Mouse (Mus musculus) forebrain, embryonic 10.5 days (tissue): ENCODE results near the gene Bmp2k. TPM values are rescaled to one million over a fixed set of nuclear protein-coding genes. Genes with fewer than 3 reads are reported as not detected.
A peak's percentile ranks its signal among the peaks of the same experiment; 100 is the strongest.

Experiments
- DNase-seq: peaks from one replicate; pipeline ENCODE4 v3.0.0-alpha.2; 2017; ENCODE audit warnings: low spot score; ENCODE audit errors: extremely low spot score
- H3K27ac ChIP-seq: fragments of 300-500 bp; sonication (generic); 2 replicates; pipeline ENCODE4 v1.5.1; 2016; ENCODE audit warnings: mild to moderate bottlenecking
- H3K27me3 ChIP-seq: fragments of 300-500 bp; sonication (generic); 2 replicates; pipeline ENCODE4 v1.6.1; 2016; ENCODE audit warnings: mild to moderate bottlenecking; ENCODE audit not compliant: poor library complexity, severe bottlenecking
- H3K36me3 ChIP-seq: fragments of 300-500 bp; sonication (generic); replicated peaks from 2 replicates; pipeline ENCODE4 v1.6.1; 2016; ENCODE audit warnings: mild to moderate bottlenecking, moderate library complexity
- H3K4me1 ChIP-seq: fragments of 300-500 bp; sonication (generic); 2 replicates; pipeline ENCODE4 v1.6.1; 2016
- H3K4me3 ChIP-seq: fragments of 300-500 bp; sonication (generic); 2 replicates; pipeline ENCODE4 v1.5.1; 2016; ENCODE audit warnings: mild to moderate bottlenecking, moderate library complexity
- H3K9me3 ChIP-seq: fragments of 300-500 bp; sonication (generic); 2 replicates; pipeline ENCODE4 v1.6.1; 2016; ENCODE audit warnings: mild to moderate bottlenecking, moderate library complexity
- WGBS: fragments of 180-500 bp; shearing (Covaris S2); methylation state at CpG from one replicate; pipeline ENCODE4 v1.1.7; 2016; 5-methylcytosine and 5-hydroxymethylcytosine counted together
- polyA plus RNA-seq: library from polyadenylated mRNA; unstranded; fragments of >200 nt; fragmentation: Nextera tagmentation; extraction: Ambion mirVana; gene quantifications from 2 replicates; pipeline ENCODE4 v1.2.1, GENCODE M21; 2016

Bmp2k gene
- polyA plus RNA-seq, 1 experiment from 2014 or later, result 8.8 TPM

DNA sequence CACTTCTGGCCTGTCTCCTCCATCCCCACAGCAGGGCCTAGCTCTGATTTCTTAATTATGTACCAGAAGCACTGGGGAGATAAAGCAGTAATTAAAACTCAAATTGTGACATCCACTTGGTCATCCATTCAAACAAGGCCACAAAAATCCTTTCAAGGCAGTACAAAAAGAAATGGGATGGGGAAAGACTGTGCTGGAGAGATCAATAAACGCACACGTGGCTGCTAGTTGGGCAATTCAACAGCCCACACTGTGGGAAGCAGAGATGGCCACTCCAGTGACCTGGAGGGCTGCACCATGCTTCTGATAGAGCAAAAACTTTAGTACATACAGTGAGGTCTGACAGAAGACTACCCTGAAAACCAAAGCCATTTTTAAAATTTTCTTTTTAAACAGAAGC lies 112.6 kb downstream of the Bmp2k start:
- H3K36me3 ChIP-seq, result peaks cover 21% of the 10 kb centered on the region
- 41% methylated on average over 2 of the region's 2 CpGs for WGBS
- no peak overlapping the region for H3K27ac ChIP-seq
- H3K4me1 ChIP-seq, result peaks cover 13% of the 10 kb centered on the region
- no peaks in the 10 kb centered on the region for H3K9me3 ChIP-seq
- no peak for DNase-seq
- peak overlapping the region; percentile 75 for H3K4me3 ChIP-seq
- H3K27me3 ChIP-seq, result no peaks in the 10 kb centered on the region

DNA sequence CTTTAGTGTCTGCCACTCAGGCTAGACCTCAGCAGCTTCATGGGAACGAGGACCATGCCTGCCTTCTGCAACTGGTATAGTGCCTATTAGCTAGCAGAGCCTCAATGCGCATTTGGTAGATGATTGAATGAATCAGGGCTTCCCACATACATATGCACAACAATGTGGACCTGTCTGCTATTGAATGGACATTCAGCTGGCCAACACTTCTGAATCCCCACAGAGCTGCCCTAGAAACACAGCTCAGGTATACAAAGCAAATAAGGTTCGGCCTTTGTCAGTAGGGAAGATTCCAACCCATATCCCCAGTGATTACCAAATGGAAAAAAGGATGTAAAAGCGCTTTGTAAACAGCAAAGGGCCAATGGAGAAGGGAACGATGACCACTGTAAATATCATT lies 113.2 kb downstream of the Bmp2k start:
- WGBS, result 21% methylated on average over 5 of the region's 5 CpGs
- peak overlapping the region; percentile 84 for H3K27ac ChIP-seq
- peak overlapping the region; percentile 75 for H3K4me3 ChIP-seq
- DNase-seq, result no peak
- peaks cover 16% of the 10 kb centered on the region for H3K36me3 ChIP-seq
- peaks cover 13% of the 10 kb centered on the region for H3K4me1 ChIP-seq
- no peaks in the 10 kb centered on the region for H3K9me3 ChIP-seq
- H3K27me3 ChIP-seq, result no peaks in the 10 kb centered on the region

DNA sequence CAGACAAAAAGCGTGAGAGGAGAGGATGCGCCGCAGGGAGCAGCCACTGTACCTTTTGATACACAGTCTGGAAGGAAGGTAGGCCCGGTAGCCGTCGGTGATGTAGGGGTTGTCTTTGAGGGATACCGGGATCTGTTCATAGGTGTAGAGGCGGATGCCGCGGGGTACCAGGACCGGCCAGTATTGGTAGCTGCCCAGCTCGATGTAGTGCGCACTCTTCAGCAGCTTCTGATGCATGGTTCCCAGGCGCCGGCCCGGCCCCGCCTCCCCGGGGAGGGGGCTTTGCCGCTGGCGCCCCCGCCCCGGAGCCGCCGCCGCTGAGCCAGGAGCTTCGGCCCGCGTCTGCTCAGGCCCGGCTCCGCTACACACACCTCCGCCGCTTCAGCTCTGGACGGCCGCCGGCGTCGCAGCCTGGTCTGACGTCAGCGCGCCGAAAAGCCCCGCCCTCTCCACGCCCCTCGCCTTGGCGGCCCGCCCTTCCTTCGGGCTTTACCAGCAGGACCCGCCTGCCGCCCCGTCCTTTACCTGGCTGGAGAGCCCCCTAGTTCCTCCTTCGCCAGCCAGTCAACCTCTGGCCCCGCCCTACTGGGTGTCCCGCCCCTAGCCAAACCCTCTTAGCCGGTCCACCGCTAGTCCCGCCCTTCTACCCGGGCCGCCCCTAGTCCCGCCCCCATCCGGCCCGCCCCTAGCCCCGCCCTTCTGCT lies 113.9 kb downstream of the Bmp2k start, which contains the start of gene Paqr3:
Paqr3 (minus strand) TSS at position 390 of the 704 bp plus-strand sequence.
- H3K4me1 ChIP-seq, result peaks cover 13% of the 10 kb centered on the region
- H3K9me3 ChIP-seq, result no peaks in the 10 kb centered on the region
- peaks cover 9% of the 10 kb centered on the region; the same call in 1 of the 2 replicates for H3K36me3 ChIP-seq
- DNase-seq, result peak; percentile 96
- H3K27me3 ChIP-seq, result no peaks in the 10 kb centered on the region
- peak within 1 kb of the TSS; percentile 75 for H3K4me3 ChIP-seq
- peak within 1 kb of the TSS; percentile 84 for H3K27ac ChIP-seq
- WGBS, result 1% methylated on average over 59 of the region's 62 CpGs

DNA sequence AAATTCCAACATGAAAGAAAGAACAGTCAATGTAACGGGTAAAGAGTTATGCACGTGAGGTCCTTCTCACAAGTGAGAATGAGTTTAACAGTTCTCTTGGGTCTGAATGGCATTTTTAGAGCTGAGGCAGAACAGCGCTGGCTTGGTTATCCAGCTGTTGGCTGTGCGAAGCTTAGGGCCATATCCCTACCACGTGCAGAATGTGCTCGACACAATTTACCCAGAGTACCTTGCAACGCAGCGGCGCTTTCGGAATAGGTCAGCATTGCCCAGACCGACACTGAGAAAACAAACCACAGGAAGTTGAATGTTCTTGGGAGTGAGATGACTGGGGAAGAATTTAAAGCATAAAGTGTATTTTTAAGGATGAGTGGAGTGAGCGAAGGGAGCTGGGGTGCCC lies 127.5 kb downstream of the Bmp2k start:
- 89% methylated on average over 12 of the region's 12 CpGs for WGBS
- no peak overlapping the region for H3K27ac ChIP-seq
- peaks cover 15% of the 10 kb centered on the region; the same call in 1 of the 2 replicates for H3K27me3 ChIP-seq
- H3K4me1 ChIP-seq, result no peaks in the 10 kb centered on the region
- no peaks in the 10 kb centered on the region for H3K36me3 ChIP-seq
- H3K4me3 ChIP-seq, result no peak overlapping the region
- no peak for DNase-seq
- H3K9me3 ChIP-seq, result no peaks in the 10 kb centered on the region

DNA sequence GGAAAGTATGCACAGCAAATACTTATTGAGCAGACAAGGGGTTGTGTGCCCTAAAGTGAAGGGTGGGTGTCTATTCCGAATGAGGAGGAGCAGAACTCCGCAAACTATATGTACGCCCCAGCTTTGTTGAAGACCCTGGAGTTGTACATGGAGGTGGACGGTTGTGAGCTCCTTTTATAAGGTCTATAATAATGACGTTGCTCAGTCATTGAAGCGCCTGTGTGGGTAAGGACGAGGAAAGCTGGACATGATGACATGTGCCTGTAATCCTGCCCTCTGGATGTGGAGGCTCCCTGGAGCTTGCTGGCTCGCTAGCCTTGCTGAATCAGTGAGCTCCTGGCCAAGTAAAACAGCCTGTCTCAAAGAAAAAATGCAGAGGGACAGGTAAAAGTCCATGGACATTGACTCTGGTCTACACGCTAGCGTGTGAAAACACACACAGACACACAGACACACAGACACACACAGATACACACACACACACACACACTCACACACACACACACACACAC lies 128.0 kb downstream of the Bmp2k start:
- DNase-seq, result no peak
- Histone ChIP-seq H3K9me3 (no peaks in the 10 kb centered on the region), H3K27me3 (peaks cover 15% of the 10 kb centered on the region; the same call in 1 of the 2 replicates), H3K36me3 (no peaks in the 10 kb centered on the region), H3K27ac (no peak overlapping the region), H3K4me1 (no peaks in the 10 kb centered on the region), H3K4me3 (no peak overlapping the region)
- 81% methylated on average over 10 of the region's 10 CpGs for WGBS

DNA sequence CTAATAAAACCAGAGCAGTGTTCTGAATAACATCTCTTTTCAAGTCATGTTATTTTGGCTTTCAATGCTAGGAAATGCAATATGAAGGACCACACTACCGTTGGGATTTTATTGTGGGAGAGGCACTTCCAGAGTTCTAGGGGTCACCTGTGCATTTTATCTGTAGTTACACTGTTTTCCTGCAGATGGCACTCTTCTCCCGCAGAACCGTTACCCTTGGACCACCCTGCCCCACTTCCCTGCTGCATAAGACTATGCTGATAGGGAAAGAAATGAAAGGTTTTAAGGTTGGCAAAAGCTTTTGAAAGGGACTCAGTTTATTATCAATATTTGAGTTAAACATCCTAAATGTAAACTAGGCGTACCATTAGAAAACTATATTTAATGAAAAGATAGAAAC lies 128.5 kb downstream of the Bmp2k start:
- H3K9me3 ChIP-seq, result no peaks in the 10 kb centered on the region
- no peaks in the 10 kb centered on the region for H3K36me3 ChIP-seq
- H3K4me1 ChIP-seq, result no peaks in the 10 kb centered on the region
- peaks cover 15% of the 10 kb centered on the region; the same call in 1 of the 2 replicates for H3K27me3 ChIP-seq
- WGBS, result 19% methylated on average over 4 of the region's 4 CpGs
- no peak overlapping the region for H3K27ac ChIP-seq
- peak; percentile 50 for DNase-seq
- H3K4me3 ChIP-seq, result no peak overlapping the region

DNA sequence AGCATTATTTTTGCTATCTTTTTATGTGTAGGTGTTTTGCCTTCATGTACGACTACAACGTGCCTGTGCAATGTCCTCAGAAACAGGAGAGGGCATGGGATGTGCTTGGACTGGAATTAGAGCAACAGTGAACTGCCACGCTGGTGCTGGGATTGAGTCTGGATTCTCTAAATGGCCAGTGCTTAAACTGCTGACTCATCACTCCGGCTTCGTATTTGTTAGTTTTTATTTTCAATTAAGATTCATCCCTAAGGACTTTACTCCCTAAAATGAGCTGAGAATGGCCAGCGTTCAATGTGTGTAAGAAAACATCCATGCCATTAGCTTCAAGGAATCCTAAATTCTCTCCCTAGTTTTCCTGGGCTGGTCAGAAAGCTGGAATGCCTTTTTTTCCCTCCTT lies 129.8 kb downstream of the Bmp2k start:
- 88% methylated on average over 6 of the region's 6 CpGs for WGBS

DNA sequence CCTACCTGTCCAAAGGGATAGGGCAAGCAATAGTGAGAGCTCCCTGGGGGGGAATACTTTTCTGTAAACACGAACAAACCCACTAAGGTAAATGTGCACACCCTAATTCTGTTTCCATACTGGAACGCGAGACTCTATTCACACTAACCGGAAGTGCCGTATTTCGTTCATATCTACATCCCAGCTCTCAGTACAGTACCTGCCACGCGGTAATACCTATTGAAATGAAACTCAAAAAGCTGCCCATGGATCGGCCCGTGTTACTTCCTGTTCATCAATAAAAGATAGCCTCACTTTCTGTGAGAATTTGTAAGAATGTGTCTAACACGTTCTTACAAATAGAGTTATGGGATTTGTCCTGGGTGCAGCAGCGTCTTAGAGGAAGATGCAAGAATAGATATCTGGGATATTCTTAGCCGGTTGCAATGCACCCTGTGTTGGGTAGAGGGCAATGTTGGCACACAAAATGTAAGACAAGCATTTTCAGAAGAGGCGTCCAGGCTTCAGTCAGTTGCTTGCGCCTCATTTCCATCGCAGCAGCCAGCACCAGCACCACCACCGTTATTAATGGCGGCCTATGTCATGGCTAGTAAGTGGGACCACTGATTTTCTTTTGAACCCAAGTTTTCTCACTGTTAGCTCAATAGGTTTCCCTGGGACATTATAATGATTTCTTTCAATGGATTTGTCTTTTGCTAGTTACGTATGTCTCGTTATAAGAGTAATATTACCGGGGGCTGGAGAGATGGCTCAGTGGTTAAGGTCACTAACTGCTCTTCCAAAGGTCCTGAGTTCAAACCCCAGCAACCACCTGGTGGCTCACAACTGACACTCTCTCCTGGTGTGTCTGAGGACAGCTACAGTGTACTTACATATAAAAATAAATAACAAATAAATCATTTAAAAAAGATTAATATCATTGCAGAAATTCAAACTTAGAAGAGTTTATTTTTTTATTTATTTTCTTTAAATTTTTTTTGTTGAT lies 131.0 kb downstream of the Bmp2k start:
- Histone ChIP-seq H3K27me3 (peaks cover 15% of the 10 kb centered on the region; the same call in 1 of the 2 replicates), H3K9me3 (no peaks in the 10 kb centered on the region), H3K4me3 (no peak overlapping the region), H3K36me3 (no peaks in the 10 kb centered on the region), H3K27ac (no peak overlapping the region), H3K4me1 (no peaks in the 10 kb centered on the region)
- DNase-seq, result peak; percentile 49
- WGBS, result 53% methylated on average over 21 of the region's 21 CpGs

More for the DNA sequence above, 129.8 kb downstream of the Bmp2k start:
- H3K36me3 ChIP-seq, result no peaks in the 10 kb centered on the region
- H3K4me3 ChIP-seq, result no peak overlapping the region
- H3K27ac ChIP-seq, result no peak overlapping the region
- H3K4me1 ChIP-seq, result no peaks in the 10 kb centered on the region
- peaks cover 15% of the 10 kb centered on the region; the same call in 1 of the 2 replicates for H3K27me3 ChIP-seq
- no peak for DNase-seq
- no peaks in the 10 kb centered on the region for H3K9me3 ChIP-seq

DNA sequence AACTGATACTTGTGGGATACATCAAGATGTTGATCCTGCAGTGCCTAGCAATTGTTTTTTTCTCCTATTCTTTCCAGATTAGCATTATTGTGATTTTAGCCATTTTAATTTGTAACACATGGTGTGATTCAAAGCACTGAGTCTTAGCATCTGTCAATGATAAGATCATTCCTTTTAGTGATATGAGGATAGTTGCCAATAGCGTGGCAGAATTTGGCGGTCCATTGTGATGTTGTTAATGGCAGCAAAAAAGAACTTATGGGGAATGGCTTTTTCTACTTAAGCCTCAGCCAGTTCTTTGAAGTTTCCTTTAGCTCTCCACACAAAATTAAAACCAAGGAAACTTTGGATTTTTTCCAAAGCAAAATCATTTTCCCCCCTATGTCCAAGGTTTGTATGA lies 132.1 kb downstream of the Bmp2k start:
- Histone ChIP-seq H3K4me3 (no peak overlapping the region), H3K36me3 (no peaks in the 10 kb centered on the region), H3K9me3 (no peaks in the 10 kb centered on the region), H3K4me1 (no peaks in the 10 kb centered on the region), H3K27me3 (peaks cover 15% of the 10 kb centered on the region; the same call in 1 of the 2 replicates), H3K27ac (no peak overlapping the region)
- DNase-seq, result no peak
- 91% methylated on average over 2 of the region's 2 CpGs for WGBS

DNA sequence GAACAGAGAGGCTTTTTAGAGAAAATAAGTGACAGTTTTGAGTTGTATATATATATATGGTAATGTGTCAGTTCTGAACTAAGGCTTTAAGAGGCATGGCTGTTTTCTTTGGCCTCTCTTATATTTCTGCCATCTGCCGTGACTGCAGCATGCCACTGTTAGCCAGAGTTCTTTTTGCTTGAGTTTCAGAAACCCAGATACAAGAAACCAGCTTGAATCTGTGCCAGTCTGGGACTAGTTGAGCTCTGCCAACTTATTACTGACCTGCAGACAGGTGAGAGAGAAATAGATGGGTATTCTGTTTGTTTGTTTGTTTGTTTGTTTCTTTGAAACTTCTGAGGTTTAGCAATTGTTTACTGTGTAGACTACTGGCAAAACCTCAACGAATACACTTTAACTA lies 137.8 kb downstream of the Bmp2k start:
- H3K27ac ChIP-seq, result no peak overlapping the region
- H3K9me3 ChIP-seq, result no peaks in the 10 kb centered on the region
- no peaks in the 10 kb centered on the region for H3K4me1 ChIP-seq
- H3K36me3 ChIP-seq, result no peaks in the 10 kb centered on the region
- H3K4me3 ChIP-seq, result no peak overlapping the region
- no peaks in the 10 kb centered on the region for H3K27me3 ChIP-seq
- 88% methylated on average over 2 of the region's 2 CpGs for WGBS
- DNase-seq, result no peak
